ENCODE assay signal across 32 mouse cellular contexts in the genomic region with DNA sequence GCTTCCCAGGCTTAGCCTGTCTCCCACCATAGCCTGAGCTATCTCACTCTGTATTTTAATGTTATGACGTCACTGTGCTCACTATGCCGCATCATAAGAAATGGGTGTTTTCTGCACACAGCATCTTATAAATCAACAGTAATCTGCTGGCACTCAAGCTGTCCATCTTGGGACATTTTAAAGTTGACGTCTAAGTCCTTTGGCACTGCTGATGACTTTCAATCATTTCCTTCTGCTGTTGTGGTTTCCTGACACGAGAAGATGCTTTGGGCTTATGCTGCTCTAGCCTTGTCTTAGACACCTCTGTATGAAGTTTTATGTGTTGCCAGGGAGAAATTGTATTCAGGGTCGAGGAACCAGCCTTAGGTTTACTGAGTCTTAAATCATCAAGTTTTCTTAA. TPM values are rescaled to one million over a fixed set of nuclear protein-coding genes. Genes with fewer than 3 reads are reported as not detected.
DNase-seq lines count a peak whose midpoint lies in the region; ATAC-seq lines count a peak whose summit lies in the region.
"Had no signal": no experiment of that assay in that cellular context is flagged by ENCODE, and none has a peak within 500 bp of the region (broad histone marks: within the 10 kb centered on the region; RNA-seq: fewer than 3 reads in every experiment).

No protein-coding gene starts in this region.

- no peaks in the 10 kb centered on the region for H3K9me3 ChIP-seq in midbrain, embryonic 15.5 days
- H3K9me3 ChIP-seq: embryonic facial prominence, embryonic 10.5 days; embryonic facial prominence, embryonic 13.5 days; forebrain, embryonic 12.5 days; forebrain, embryonic 15.5 days; heart, embryonic 12.5 days; heart, embryonic 15.5 days had no signal

- no peak overlapping the region for H3K27ac ChIP-seq in midbrain, embryonic 15.5 days
- H3K27ac ChIP-seq: embryonic facial prominence, embryonic 10.5 days; embryonic facial prominence, embryonic 13.5 days; forebrain, embryonic 12.5 days; forebrain, embryonic 15.5 days; heart, embryonic 15.5 days; hindbrain, embryonic 14.5 days; hindbrain, postnatal 0 days had no signal

- peak; percentile 51 for ATAC-seq in common myeloid progenitor, adult 5-6 weeks (replicated peaks; ENCODE audit: low read depth, poor library complexity, severe bottlenecking)
- ATAC-seq in midbrain, embryonic 15.5 days (replicated peaks): no peak
- ATAC-seq: activated CD4-positive, CD25-positive, alpha-beta regulatory T cell, adult 4 months; CD4-positive, CD25-positive, alpha-beta regulatory T cell, adult 4 months; forebrain, embryonic 15.5 days; hindbrain, postnatal 0 days; intestine, postnatal 0 days had no signal

- peak; percentile 84 for DNase-seq in 416B (ENCODE audit: low read depth)
- DNase-seq in induced T-regulatory cell, adult 2 months (ENCODE audit: low read depth): peak; percentile 14
- DNase-seq in urinary bladder, postnatal 10 days (ENCODE audit: low spot score): no peak
- no peak for DNase-seq in urinary bladder, adult 18-20 months (ENCODE audit: low spot score in 2 of 2)
- DNase-seq: adrenal gland, adult 8-10 months; adrenal gland, postnatal 25 days; cerebellum, adult 11-12 months; cerebellum, adult 9-11 months; cerebellum, postnatal 25 days; embryo, embryonic 11 days; gastrocnemius, postnatal 25 days; heart, postnatal 10 days; heart, postnatal 36 days had no signal

- no peaks in the 10 kb centered on the region for H3K27me3 ChIP-seq in midbrain, embryonic 15.5 days (replicated peaks)
- H3K27me3 ChIP-seq: embryonic facial prominence, embryonic 13.5 days; forebrain, embryonic 12.5 days; forebrain, embryonic 15.5 days; heart, embryonic 12.5 days; heart, embryonic 15.5 days had no signal

- no peak overlapping the region for H3K4me2 ChIP-seq in midbrain, embryonic 15.5 days
- H3K4me2 ChIP-seq: embryonic facial prominence, embryonic 13.5 days; forebrain, embryonic 12.5 days; forebrain, embryonic 15.5 days; heart, embryonic 12.5 days; heart, embryonic 15.5 days; hindbrain, embryonic 14.5 days had no signal

- H3K9ac ChIP-seq in midbrain, embryonic 15.5 days: no peak overlapping the region
- H3K9ac ChIP-seq: embryonic facial prominence, embryonic 13.5 days; forebrain, embryonic 12.5 days; forebrain, embryonic 15.5 days; heart, embryonic 12.5 days; heart, embryonic 15.5 days; hindbrain, embryonic 14.5 days had no signal

- no peaks in the 10 kb centered on the region for H3K36me3 ChIP-seq in midbrain, embryonic 15.5 days (replicated peaks)
- H3K36me3 ChIP-seq: embryonic facial prominence, embryonic 10.5 days; embryonic facial prominence, embryonic 13.5 days; forebrain, embryonic 12.5 days; forebrain, embryonic 15.5 days; heart, embryonic 12.5 days; heart, embryonic 15.5 days had no signal

- WGBS in midbrain, embryonic 15.5 days: 86% methylated on average over 5 of the region's 5 CpGs

- H3K4me3 ChIP-seq in midbrain, embryonic 15.5 days: no peak overlapping the region
- H3K4me3 ChIP-seq: embryonic facial prominence, embryonic 10.5 days; embryonic facial prominence, embryonic 13.5 days; erythroblast, embryonic 14.5 days; forebrain, embryonic 12.5 days; forebrain, embryonic 15.5 days; heart, embryonic 12.5 days; heart, embryonic 15.5 days had no signal

- no peaks in the 10 kb centered on the region for H3K4me1 ChIP-seq in midbrain, embryonic 15.5 days
- H3K4me1 ChIP-seq: embryonic facial prominence, embryonic 10.5 days; embryonic facial prominence, embryonic 13.5 days; forebrain, embryonic 12.5 days; forebrain, embryonic 15.5 days; heart, embryonic 12.5 days; heart, embryonic 15.5 days had no signal

RNA-seq across cellular contexts. Expression of a gene that starts 10.6 kb away (rescaled TPM):
- total RNA-seq in common myeloid progenitor, adult 5-6 weeks (2017): 12.3 and 14.8 TPM in 2 replicates
- polyA plus RNA-seq in midbrain, embryonic 15.5 days (2015; fragmentation: Nextera tagmentation; extraction: Ambion mirVana): 0.09 and 0.15 TPM in 2 replicates
- total RNA-seq: gastrocnemius, adult 8-10 months; gastrocnemius, postnatal 25 days; heart, postnatal 36 days; hindbrain, postnatal 0 days; MEL had no signal

RNA-seq across cellular contexts. Expression of a gene that starts 39.2 kb away (rescaled TPM):
- total RNA-seq in common myeloid progenitor, adult 5-6 weeks (2017): 1.1 and 1.6 TPM in 2 replicates
- polyA plus RNA-seq in midbrain, embryonic 15.5 days (2015; fragmentation: Nextera tagmentation; extraction: Ambion mirVana): not detected in 2 replicates
- total RNA-seq: adrenal gland, postnatal 25 days; gastrocnemius, postnatal 25 days; hindbrain, postnatal 0 days had no signal
- polyA plus RNA-seq: C2C12; cortical plate, adult 2 months; embryonic facial prominence, embryonic 10.5 days; embryonic facial prominence, embryonic 13.5 days; erythroblast, embryonic 14.5 days; forebrain, embryonic 12.5 days; forebrain, embryonic 15.5 days; heart, embryonic 12.5 days; hindbrain, embryonic 11.5 days; hindbrain, embryonic 14.5 days; hindbrain, postnatal 0 days had no signal

Comparison
In these comparisons a context has a peak if more than half of its experiments do, and no peak if none do; other contexts are left out.
1. DNase-seq: peak in 416B (single experiment) and induced T-regulatory cell, adult 2 months (single experiment); none in urinary bladder, postnatal 10 days (single experiment) and urinary bladder, adult 18-20 months (0 of 2).